Mouse (Mus musculus) liver, embryonic 16.5 days (tissue): ENCODE data around the gene Uba5. TPM values are rescaled to one million over a fixed set of nuclear protein-coding genes. Genes with fewer than 3 reads are reported as not detected.

Source experiments
- ATAC-seq: fragments of 200-750 bp; cut with Nextera tagmentation; 2 replicates; pipeline ENCODE4 v1.8.0; 2017; ENCODE audit warnings: low read depth, mild to moderate bottlenecking, moderate number of reproducible peaks, moderate library complexity
- H3K27ac ChIP-seq: fragments of 300-500 bp; sonication (generic); 2 replicates; pipeline ENCODE4 v1.5.1; 2014; ENCODE audit warnings: mild to moderate bottlenecking, low read length
- H3K27me3 ChIP-seq: fragments of 300-500 bp; sonication (generic); 2 replicates; pipeline ENCODE4 v1.6.1; 2014; ENCODE audit warnings: low read depth, low read length, mixed read lengths; ENCODE audit not compliant: control insufficient read depth, insufficient read depth
- H3K36me3 ChIP-seq: fragments of 300-500 bp; sonication (generic); 2 replicates; pipeline ENCODE4 v1.6.1; 2014; ENCODE audit warnings: mild to moderate bottlenecking; ENCODE audit not compliant: control insufficient read depth, insufficient read depth
- H3K4me1 ChIP-seq: fragments of 300-500 bp; sonication (generic); 2 replicates; pipeline ENCODE4 v1.6.1; 2014; ENCODE audit warnings: low read depth, low read length, mixed read lengths; ENCODE audit not compliant: control insufficient read depth
- H3K4me2 ChIP-seq: fragments of 300-500 bp; sonication (generic); 2 replicates; pipeline ENCODE4 v1.6.1; 2014; ENCODE audit warnings: low read depth, low read length, mixed read lengths
- H3K4me3 ChIP-seq: fragments of 300-500 bp; sonication (generic); 2 replicates; pipeline ENCODE4 v1.5.1; 2014; ENCODE audit warnings: low read depth, mild to moderate bottlenecking, low read length
- H3K9ac ChIP-seq: fragments of 300-500 bp; sonication (generic); 2 replicates; pipeline ENCODE4 v1.6.1; 2014; ENCODE audit warnings: low read depth, low read length
- H3K9me3 ChIP-seq: fragments of 300-500 bp; sonication (generic); replicated peaks from 2 replicates; pipeline ENCODE4 v1.6.1; 2016; ENCODE audit warnings: low read length; ENCODE audit not compliant: control insufficient read depth
- WGBS: fragments of 180-500 bp; shearing (Covaris S2); extraction: QIAGEN DNeasy Blood & Tissue Kit; methylation state at CpG from one replicate; pipeline ENCODE4 v1.1.7; 2014; ENCODE audit not compliant: insufficient replicate concordance; 5-methylcytosine and 5-hydroxymethylcytosine counted together
- polyA plus RNA-seq: library from polyadenylated mRNA; unstranded; fragments of >200 nt; fragmentation: Nextera tagmentation; extraction: Ambion mirVana; gene quantifications from 2 replicates; pipeline ENCODE4 v1.2.1, GENCODE M21; 2015

The Uba5 gene
- 17.3 and 18.2 TPM in 2 replicates for polyA plus RNA-seq

GRCm38 (mm10) chr9:104062430-104063243 is at the start of gene Uba5:
Gene Uba5 (minus strand): TSS chr9:104063134.
- Histone ChIP-seq H3K27ac (peak within 1 kb of the TSS; percentile 63), H3K36me3 (no peaks in the 10 kb centered on the region), H3K4me1 (peaks cover 14% of the 10 kb centered on the region), H3K9ac (peak within 1 kb of the TSS; percentile 77), H3K4me3 (peak within 1 kb of the TSS; percentile 88), H3K4me2 (peak within 1 kb of the TSS; percentile 89), H3K9me3 (no peaks in the 10 kb centered on the region), H3K27me3 (no peaks in the 10 kb centered on the region)
- ATAC-seq = peak; percentile 72
- under 1% methylated on average over 58 of the region's 59 CpGs for WGBS

DNA sequence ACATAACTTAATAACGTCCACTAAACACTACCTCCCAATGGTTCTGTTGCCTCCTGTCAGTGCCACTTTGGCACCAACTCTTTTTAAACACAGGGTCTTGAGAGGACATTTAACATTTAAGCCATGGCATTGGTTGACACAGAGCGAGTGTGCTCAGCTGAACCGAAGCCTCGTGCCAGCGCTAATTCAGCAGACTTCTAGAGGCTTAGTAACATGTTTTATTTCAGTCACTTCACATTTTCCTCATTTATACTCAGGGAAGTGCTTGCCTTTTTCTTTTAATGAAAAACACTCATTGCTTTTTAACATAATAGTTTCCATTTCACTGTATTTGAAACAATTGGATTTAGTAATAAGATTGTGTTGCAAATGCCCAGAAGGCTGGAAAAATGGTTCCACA is 46.2 kb upstream of the Uba5 start:
- no peaks in the 10 kb centered on the region for H3K4me1 ChIP-seq
- no peak overlapping the region for H3K4me3 ChIP-seq
- no peak overlapping the region for H3K27ac ChIP-seq
- no peak for ATAC-seq
- no peaks in the 10 kb centered on the region for H3K27me3 ChIP-seq
- WGBS = 86% methylated on average over 5 of the region's 5 CpGs
- H3K9ac ChIP-seq = no peak overlapping the region
- H3K9me3 ChIP-seq = no peaks in the 10 kb centered on the region
- no peaks in the 10 kb centered on the region for H3K36me3 ChIP-seq
- H3K4me2 ChIP-seq = no peak overlapping the region

GRCm38 (mm10) chr9:104108571-104109143 is 45.7 kb upstream of the Uba5 start:
- no peaks in the 10 kb centered on the region for H3K27me3 ChIP-seq
- WGBS = 59% methylated on average over 2 of the region's 2 CpGs
- H3K4me2 ChIP-seq = no peak overlapping the region
- H3K9me3 ChIP-seq = no peaks in the 10 kb centered on the region
- no peak overlapping the region for H3K9ac ChIP-seq
- no peaks in the 10 kb centered on the region for H3K36me3 ChIP-seq
- H3K4me1 ChIP-seq = no peaks in the 10 kb centered on the region
- no peak overlapping the region for H3K4me3 ChIP-seq
- no peak for ATAC-seq
- H3K27ac ChIP-seq = no peak overlapping the region

GRCm38 (mm10) chr9:104107482-104107881 is 44.5 kb upstream of the Uba5 start:
- Histone ChIP-seq H3K27ac (no peak overlapping the region), H3K9ac (no peak overlapping the region), H3K36me3 (no peaks in the 10 kb centered on the region), H3K9me3 (no peaks in the 10 kb centered on the region), H3K4me3 (no peak overlapping the region), H3K27me3 (no peaks in the 10 kb centered on the region), H3K4me1 (no peaks in the 10 kb centered on the region), H3K4me2 (no peak overlapping the region)
- ATAC-seq = 0 out of 2 replicates have a peak, but pooled peaks have one; percentile 11
- WGBS = 50% methylated on average over 6 of the region's 6 CpGs

GRCm38 (mm10) chr9:104106930-104107329 is 44.0 kb upstream of the Uba5 start:
- Histone ChIP-seq H3K4me2 (no peak overlapping the region), H3K4me1 (no peaks in the 10 kb centered on the region), H3K9ac (no peak overlapping the region), H3K4me3 (no peak overlapping the region), H3K27me3 (no peaks in the 10 kb centered on the region), H3K9me3 (no peaks in the 10 kb centered on the region), H3K27ac (no peak overlapping the region), H3K36me3 (no peaks in the 10 kb centered on the region)
- no peak for ATAC-seq
- WGBS = 58% methylated on average over 9 of the region's 9 CpGs

DNA sequence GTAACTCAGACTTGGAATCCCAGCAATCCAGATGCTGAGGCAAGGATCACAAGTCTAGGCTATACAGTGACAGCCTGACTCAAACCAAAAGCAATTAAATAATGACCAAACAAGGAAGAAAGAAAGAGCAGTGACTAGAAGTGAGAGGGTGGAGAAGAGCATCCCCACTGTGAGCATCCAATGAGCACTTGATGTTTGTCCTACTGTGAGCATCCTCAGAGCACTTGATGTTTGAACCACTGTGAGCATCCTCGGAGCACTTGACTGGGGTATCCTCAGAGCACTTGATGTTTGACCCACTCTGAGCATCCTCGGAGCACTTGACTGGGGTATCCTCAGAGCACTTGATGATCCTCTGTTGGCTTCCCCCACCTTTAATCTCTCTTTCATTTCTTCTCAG is 42.1 kb upstream of the Uba5 start:
- no peak overlapping the region for H3K4me3 ChIP-seq
- ATAC-seq = no peak
- H3K27me3 ChIP-seq = no peaks in the 10 kb centered on the region
- WGBS = 58% methylated on average over 2 of the region's 2 CpGs
- H3K9me3 ChIP-seq = no peaks in the 10 kb centered on the region
- H3K4me2 ChIP-seq = no peak overlapping the region
- H3K27ac ChIP-seq = no peak overlapping the region
- no peaks in the 10 kb centered on the region for H3K4me1 ChIP-seq
- no peak overlapping the region for H3K9ac ChIP-seq
- no peaks in the 10 kb centered on the region for H3K36me3 ChIP-seq

GRCm38 (mm10) chr9:104102901-104103300 is 40.0 kb upstream of the Uba5 start:
- ATAC-seq = no peak
- WGBS = 52% methylated on average over 2 of the region's 2 CpGs
- no peaks in the 10 kb centered on the region for H3K9me3 ChIP-seq
- no peaks in the 10 kb centered on the region for H3K27me3 ChIP-seq
- no peak overlapping the region for H3K27ac ChIP-seq
- no peak overlapping the region for H3K4me2 ChIP-seq
- H3K36me3 ChIP-seq = peaks cover 5% of the 10 kb centered on the region
- no peak overlapping the region for H3K9ac ChIP-seq
- no peak overlapping the region for H3K4me3 ChIP-seq
- H3K4me1 ChIP-seq = no peaks in the 10 kb centered on the region

DNA sequence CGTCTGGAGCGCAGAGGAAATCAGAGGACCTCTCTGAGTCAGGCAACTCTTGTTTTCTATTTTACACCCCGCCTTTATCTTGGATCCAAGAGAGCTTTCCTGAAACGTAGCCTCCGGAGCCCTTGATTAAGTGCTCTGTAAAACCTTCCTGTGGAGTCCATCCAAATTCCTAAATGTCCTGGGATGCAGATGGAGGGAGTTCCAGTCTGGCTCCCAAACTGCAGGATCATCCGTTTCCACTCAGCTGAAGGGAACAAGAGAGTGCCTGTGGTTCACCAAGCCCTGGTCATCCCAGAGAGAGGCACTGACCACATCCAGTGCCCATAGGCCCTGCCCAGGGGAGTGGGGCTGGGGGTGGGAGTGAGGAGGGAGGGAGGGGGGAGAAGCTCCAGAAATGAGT is 39.4 kb upstream of the Uba5 start:
- peaks cover 5% of the 10 kb centered on the region for H3K36me3 ChIP-seq
- WGBS = 46% methylated on average over 6 of the region's 6 CpGs
- no peak overlapping the region for H3K4me2 ChIP-seq
- ATAC-seq = no peak
- no peaks in the 10 kb centered on the region for H3K27me3 ChIP-seq
- no peak overlapping the region for H3K27ac ChIP-seq
- no peaks in the 10 kb centered on the region for H3K4me1 ChIP-seq
- H3K9ac ChIP-seq = no peak overlapping the region
- no peaks in the 10 kb centered on the region for H3K9me3 ChIP-seq
- H3K4me3 ChIP-seq = no peak overlapping the region

GRCm38 (mm10) chr9:104101458-104101857 is 38.5 kb upstream of the Uba5 start:
- no peak for ATAC-seq
- Histone ChIP-seq H3K27me3 (no peaks in the 10 kb centered on the region), H3K4me2 (no peak overlapping the region), H3K4me1 (no peaks in the 10 kb centered on the region), H3K9me3 (no peaks in the 10 kb centered on the region), H3K4me3 (no peak overlapping the region), H3K36me3 (peaks cover 5% of the 10 kb centered on the region), H3K9ac (no peak overlapping the region), H3K27ac (no peak overlapping the region)
- 44% methylated on average over 3 of the region's 3 CpGs for WGBS
